In genomic region chr7:95710088-95710487, GRCm38 (mm10) we compare ENCODE assay signal across 16 mouse cellular contexts.
"Had no signal": no experiment of that assay in that cellular context is flagged by ENCODE, and none has a peak within 500 bp of the region (broad histone marks: within the 10 kb centered on the region; RNA-seq: fewer than 3 reads in every experiment).

No protein-coding gene starts in this region.

- H3K27me3 ChIP-seq: neural tube, embryonic 13.5 days; neural tube, embryonic 15.5 days; stomach, embryonic 15.5 days had no signal

- H3K4me1 ChIP-seq: neural tube, embryonic 13.5 days; neural tube, embryonic 15.5 days; stomach, embryonic 15.5 days had no signal

- H3K9ac ChIP-seq: neural tube, embryonic 13.5 days; neural tube, embryonic 15.5 days; stomach, embryonic 15.5 days had no signal

- H3K4me2 ChIP-seq: neural tube, embryonic 13.5 days; neural tube, embryonic 15.5 days; stomach, embryonic 15.5 days had no signal

- H3K4me3 ChIP-seq: neural tube, embryonic 13.5 days; neural tube, embryonic 15.5 days; stomach, embryonic 15.5 days had no signal

- H3K36me3 ChIP-seq: neural tube, embryonic 13.5 days; neural tube, embryonic 15.5 days; stomach, embryonic 15.5 days had no signal

- H3K9me3 ChIP-seq: neural tube, embryonic 13.5 days; neural tube, embryonic 15.5 days; stomach, embryonic 15.5 days had no signal

- DNase-seq: retina, postnatal 1 day; right cerebral cortex, adult 18-20 months; right cerebral cortex, postnatal 14 days; right cerebral cortex, postnatal 25 days; right cerebral cortex, postnatal 4 days; spleen, adult 18-20 months; thymus, adult 18-20 months; thymus, adult 2 months; thymus, postnatal 14 days; thymus, postnatal 25 days; thymus, postnatal 36 days; thymus, postnatal 4 days had no signal

- H3K27ac ChIP-seq: neural tube, embryonic 13.5 days; neural tube, embryonic 15.5 days; stomach, embryonic 15.5 days; stomach, postnatal 0 days had no signal
